Mouse (Mus musculus): Measurements from ENCODE around the gene Pgm1. TPM values are rescaled to one million over a fixed set of nuclear protein-coding genes. Genes with fewer than 3 reads are reported as not detected.

Pgm1 gene
- polyA plus RNA-seq, 2 experiments from 2014 or later = 34.0 to 59.5 TPM

DNA sequence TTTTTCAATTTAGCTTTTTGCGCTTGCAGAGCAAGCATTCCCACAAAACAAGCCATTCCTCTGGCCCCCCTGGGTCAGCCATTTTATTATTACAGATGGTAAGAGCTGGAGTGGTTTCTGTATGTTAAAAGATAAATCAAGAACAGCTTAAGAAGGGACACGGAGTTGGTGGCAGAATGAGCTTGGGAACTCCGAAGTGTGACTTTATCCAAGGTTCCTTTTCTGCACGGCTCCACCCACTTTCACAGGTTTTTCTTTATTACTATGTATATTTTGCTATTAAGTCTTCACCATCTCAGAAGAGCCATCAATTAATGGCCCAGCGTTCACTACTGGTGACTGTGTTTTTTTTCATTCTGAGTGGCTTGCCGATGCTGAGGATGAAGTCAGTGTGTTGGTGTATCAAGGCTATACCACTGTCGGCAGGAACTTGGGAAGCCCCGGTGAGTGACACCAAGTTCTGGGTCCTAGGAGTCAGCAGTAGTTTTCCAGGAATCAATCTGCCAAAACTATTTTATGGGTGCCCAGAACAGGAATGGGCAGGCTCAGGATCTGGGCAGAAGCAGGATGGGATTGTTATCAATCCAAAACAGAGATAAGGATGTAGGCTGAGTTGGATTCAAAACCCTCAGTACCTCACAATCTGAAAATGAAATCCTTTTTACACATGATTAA lies 83.3 kb downstream of the Pgm1 start:
- no peak for ATAC-seq

DNA sequence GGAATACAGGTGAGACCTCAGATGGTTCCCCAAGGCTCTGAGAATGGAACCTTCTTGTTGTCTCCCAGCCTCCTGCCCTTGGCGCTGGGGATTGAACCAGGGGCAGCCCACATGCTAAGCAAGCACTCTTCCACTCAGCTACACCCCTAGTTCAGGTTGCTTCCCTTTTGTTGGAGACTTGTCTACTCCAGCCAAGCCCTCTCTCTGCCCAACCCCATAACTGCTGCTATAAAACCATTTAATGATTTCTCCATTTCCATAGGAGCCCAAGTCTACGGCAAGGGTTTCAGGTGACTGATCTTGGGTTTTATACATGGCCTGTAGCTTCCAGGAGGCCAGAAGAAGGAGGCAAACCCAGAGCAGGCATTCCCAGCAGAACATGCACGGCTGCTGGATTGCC lies 98.6 kb downstream of the Pgm1 start:
- no peak for ATAC-seq

DNA sequence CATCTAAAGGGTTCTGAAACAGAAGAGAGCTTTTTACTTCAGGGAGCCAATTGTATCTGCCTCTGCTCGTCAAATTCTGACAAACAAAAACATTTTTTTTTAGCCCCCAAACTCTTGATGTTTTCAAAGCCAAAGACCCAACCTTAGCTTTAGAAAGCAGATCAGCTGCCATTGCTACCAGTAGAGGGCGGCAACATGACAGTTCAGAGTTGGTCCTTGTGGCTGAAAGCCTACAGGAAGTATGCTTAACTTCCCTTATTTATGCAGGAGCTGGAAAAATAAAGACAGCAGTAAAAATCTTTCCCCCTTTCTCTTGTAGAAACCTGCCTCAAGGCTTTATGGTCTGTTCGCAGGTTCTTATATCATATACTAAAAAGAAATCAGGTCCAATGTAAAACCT lies 99.4 kb downstream of the Pgm1 start:
- ATAC-seq = no peak

DNA sequence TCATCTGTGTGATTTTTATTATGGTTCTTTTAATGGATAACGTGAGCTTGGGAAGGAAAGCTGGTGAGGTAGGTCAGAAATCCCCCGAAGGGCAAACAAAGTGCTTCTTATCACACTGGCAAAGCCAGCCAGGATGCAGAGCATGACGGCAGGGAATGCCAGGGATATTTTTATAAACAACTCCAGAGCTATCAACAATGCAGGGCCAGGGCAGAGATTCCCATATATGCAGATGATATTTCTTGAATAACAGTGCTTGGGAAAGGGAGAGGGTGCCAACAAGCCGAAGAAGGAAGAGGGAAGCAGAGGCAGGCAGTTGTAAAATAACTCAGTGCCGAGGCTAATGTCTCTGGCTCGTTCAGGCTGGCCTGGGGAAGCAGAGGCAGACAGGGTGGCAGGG lies 102.1 kb downstream of the Pgm1 start:
- ATAC-seq = no peak

DNA sequence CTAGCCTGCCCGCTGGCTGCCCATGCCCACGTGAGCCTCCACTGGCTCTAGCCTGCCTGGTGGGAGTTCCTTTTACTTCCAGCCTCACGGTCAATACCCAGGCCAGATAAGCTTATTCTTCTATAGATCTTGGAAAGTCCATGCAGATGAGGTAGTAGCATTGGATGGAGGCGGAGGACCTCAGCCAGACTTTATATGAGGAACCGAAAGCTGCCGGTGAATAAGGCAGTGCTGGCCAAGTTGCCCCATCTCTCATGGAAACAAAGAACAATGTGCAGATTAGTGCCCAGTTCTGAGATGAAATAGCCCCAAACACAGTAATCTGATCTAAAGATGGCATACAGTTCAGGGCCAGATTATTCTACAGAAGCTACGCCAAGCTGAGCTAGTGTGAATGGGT lies 103.4 kb downstream of the Pgm1 start:
- ATAC-seq = no peak

DNA sequence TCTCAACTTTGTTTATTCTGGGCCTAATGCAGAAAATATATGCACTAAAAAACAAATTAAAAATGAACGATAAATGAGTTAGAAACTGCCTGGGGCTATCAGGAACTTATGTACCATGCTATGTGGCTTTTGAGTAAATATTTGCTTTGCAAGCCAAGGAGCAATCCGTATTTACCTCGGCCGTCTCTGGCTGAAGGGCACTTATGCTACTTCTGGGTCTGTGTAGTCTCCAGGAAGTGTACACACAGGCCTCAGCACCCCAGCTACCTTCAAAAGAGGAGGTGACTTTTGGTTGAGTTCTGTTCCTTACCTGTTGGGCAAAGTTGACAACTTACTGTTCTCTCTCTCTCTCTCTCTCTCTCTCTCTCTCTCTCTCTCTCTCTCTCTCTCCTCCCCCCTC lies 104.7 kb downstream of the Pgm1 start:
- no peak for ATAC-seq

DNA sequence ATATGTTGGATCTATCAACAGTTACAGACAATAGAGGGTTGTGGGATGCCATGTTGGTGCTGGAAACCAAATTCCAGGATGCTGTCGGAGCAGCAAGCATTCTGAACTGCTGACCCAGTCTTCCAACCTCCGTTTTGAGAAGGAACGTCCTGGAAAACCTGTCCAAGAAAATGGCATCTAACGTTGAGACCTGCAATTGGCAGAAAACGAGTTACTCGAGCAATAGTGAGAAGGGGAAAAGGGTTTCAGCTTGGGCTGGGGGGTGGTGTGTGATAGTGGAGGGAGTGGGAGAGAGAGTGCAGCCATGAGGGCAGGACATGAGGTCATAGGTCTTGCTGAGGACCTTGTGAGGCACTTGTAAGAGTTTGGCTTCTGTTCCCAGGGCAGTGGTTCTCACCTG lies 105.8 kb downstream of the Pgm1 start:
- ATAC-seq = no peak

DNA sequence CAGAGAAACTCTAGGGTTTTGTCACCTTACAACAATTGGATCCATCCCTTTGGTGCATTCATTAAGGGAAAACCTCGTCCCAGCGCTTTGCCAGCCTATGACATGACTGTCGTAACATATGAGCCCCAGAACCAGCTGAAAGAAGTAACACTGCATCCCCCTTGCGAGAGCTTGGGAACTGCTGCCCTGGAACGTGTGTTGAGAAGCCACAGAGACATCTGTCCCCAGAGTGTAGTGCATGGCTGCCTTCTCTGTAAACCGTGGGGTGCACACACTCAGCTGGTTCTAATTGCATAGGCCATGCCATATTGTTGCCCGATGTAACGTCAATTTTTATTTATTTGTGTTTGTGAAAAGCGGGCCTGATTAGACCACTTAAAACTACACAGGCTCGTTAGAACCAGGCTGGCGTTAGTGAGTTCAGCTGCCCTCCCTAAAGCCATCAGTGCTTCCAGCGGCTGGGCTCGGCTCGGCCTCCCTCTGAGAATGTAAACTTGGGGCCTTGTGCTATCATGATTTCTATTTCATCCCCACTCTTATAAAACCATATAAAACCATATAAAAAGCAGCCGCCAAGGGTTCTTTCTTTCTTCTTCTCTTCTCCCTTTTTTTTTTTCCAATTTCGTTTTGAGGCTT lies 106.8 kb downstream of the Pgm1 start:
- no peak for ATAC-seq

Other genes with a start within 250 kb of the Pgm1 start
- 10 to 100 TPM in 1 of 2 experiments, 1 to 10 TPM in 1; 8.5 to 10.7 TPM for gene Alg6, start 213.8 kb upstream of the Pgm1 start, polyA plus RNA-seq (2017; shearing (Covaris generic))
- gene Efcab7, start 100.2 kb upstream of the Pgm1 start, polyA plus RNA-seq (2017; shearing (Covaris generic)) = 1 to 10 TPM; 3.6 to 6.9 TPM
- 10 to 100 TPM; 24.6 to 34.0 TPM for gene Itgb3bp, start 399 bp downstream of the Pgm1 start, polyA plus RNA-seq (2017; shearing (Covaris generic))
- gene Ror1, start 166.4 kb downstream of the Pgm1 start, polyA plus RNA-seq (2017; shearing (Covaris generic)) = not detected